Mouse (Mus musculus) embryonic facial prominence, embryonic 14.5 days (tissue): ENCODE measurements at regions not wholly inside any gene's neighbourhood (a gene's known extent, or its start where the extent isn't known, plus 50 kb on each side); places are given as distances from the start of the nearest gene placed in this dataset.
A peak's percentile ranks its signal among the peaks of the same experiment; 100 is the strongest.

Experiments
- ATAC-seq: fragments of 200-750 bp; cut with Nextera tagmentation; 2 replicates; pipeline ENCODE4 v1.8.0; 2017; ENCODE audit warnings: low read depth, moderate number of reproducible peaks, moderate TSS enrichment
- DNase-seq: peaks from one replicate; pipeline ENCODE4 v3.0.0-alpha.2; 2015; ENCODE audit warnings: low spot score
- H3K27ac ChIP-seq: fragments of 300-500 bp; sonication (generic); replicated peaks from 2 replicates; pipeline ENCODE4 v1.5.1; 2014; ENCODE audit warnings: low read depth, mild to moderate bottlenecking, low read length, moderate library complexity
- H3K27me3 ChIP-seq: fragments of 300-500 bp; sonication (generic); replicated peaks from 2 replicates; pipeline ENCODE4 v1.6.1; 2014; ENCODE audit warnings: low read length; ENCODE audit not compliant: control insufficient read depth, insufficient read depth
- H3K36me3 ChIP-seq: fragments of 300-500 bp; sonication (generic); 2 replicates; pipeline ENCODE4 v1.6.1; 2014; ENCODE audit warnings: low read length, mixed read lengths; ENCODE audit not compliant: control insufficient read depth, insufficient read depth
- H3K4me1 ChIP-seq: fragments of 300-500 bp; sonication (generic); 2 replicates; pipeline ENCODE4 v1.6.1; 2014; ENCODE audit warnings: antibody characterized with exemption, low read length; ENCODE audit not compliant: control insufficient read depth, insufficient read depth
- H3K4me2 ChIP-seq: fragments of 300-500 bp; sonication (generic); 2 replicates; pipeline ENCODE4 v1.6.1; 2014; ENCODE audit warnings: low read depth, mild to moderate bottlenecking, low read length, moderate library complexity, mixed read lengths
- H3K4me3 ChIP-seq: fragments of 300-500 bp; sonication (generic); 2 replicates; pipeline ENCODE4 v1.5.1; 2014; ENCODE audit warnings: low read depth, mild to moderate bottlenecking, low read length
- H3K9ac ChIP-seq: fragments of 300-500 bp; sonication (generic); 2 replicates; pipeline ENCODE4 v1.6.1; 2014; ENCODE audit warnings: low read depth, mild to moderate bottlenecking, low read length, moderate library complexity, mixed read lengths
- H3K9me3 ChIP-seq: fragments of 300-500 bp; sonication (generic); 2 replicates; pipeline ENCODE4 v1.6.1; 2016; ENCODE audit warnings: low read length; ENCODE audit not compliant: control insufficient read depth
- WGBS: fragments of 180-500 bp; shearing (Covaris S2); extraction: QIAGEN DNeasy Blood & Tissue Kit; methylation state at CpG from one replicate; pipeline ENCODE4 v1.1.7; 2014; 5-methylcytosine and 5-hydroxymethylcytosine counted together

GRCm38 (mm10) chr11:14769008-14769407, 169.9 kb downstream of the Pom121l12 start:
- ATAC-seq (peak; percentile 82), DNase-seq (peak; percentile 86)
- H3K36me3 ChIP-seq = no peaks in the 10 kb centered on the region
- no peak overlapping the region for H3K9ac ChIP-seq
- no peaks in the 10 kb centered on the region for H3K9me3 ChIP-seq
- H3K4me2 ChIP-seq = no peak overlapping the region
- 32% methylated on average over 1 of the region's 1 CpGs for WGBS
- H3K4me3 ChIP-seq = no peak overlapping the region
- no peaks in the 10 kb centered on the region for H3K4me1 ChIP-seq
- H3K27me3 ChIP-seq = no peaks in the 10 kb centered on the region
- H3K27ac ChIP-seq = no peak overlapping the region

GRCm38 (mm10) chr11:14769448-14770357, 170.6 kb downstream of the Pom121l12 start:
- ATAC-seq (0 out of 2 replicates have a peak, but pooled peaks have one; percentile 65), DNase-seq (peak; percentile 30)
- Histone ChIP-seq H3K27me3 (no peaks in the 10 kb centered on the region), H3K4me1 (no peaks in the 10 kb centered on the region), H3K9me3 (no peaks in the 10 kb centered on the region), H3K9ac (no peak overlapping the region), H3K36me3 (no peaks in the 10 kb centered on the region), H3K4me3 (no peak overlapping the region), H3K4me2 (no peak overlapping the region), H3K27ac (0 out of 2 replicates have a peak overlapping the region, but pooled peaks have one; percentile 10)
- 28% methylated on average over 9 of the region's 9 CpGs for WGBS

GRCm38 (mm10) chr11:14798314-14798713, 199.2 kb downstream of the Pom121l12 start:
- ATAC-seq (no peak), DNase-seq (no peak)
- Histone ChIP-seq H3K36me3 (no peaks in the 10 kb centered on the region), H3K27me3 (no peaks in the 10 kb centered on the region), H3K4me1 (no peaks in the 10 kb centered on the region), H3K4me3 (no peak overlapping the region), H3K4me2 (no peak overlapping the region), H3K9me3 (no peaks in the 10 kb centered on the region), H3K27ac (no peak overlapping the region), H3K9ac (no peak overlapping the region)
- WGBS = 39% methylated on average over 1 of the region's 1 CpGs

- 62% methylated on average over 3 of the region's 3 CpGs for WGBS
- Histone ChIP-seq H3K4me1 (no peaks in the 10 kb centered on the region), H3K9me3 (no peaks in the 10 kb centered on the region), H3K4me3 (no peak overlapping the region), H3K36me3 (no peaks in the 10 kb centered on the region), H3K27me3 (no peaks in the 10 kb centered on the region), H3K9ac (no peak overlapping the region), H3K4me2 (no peak overlapping the region), H3K27ac (no peak overlapping the region)
- ATAC-seq = no peak
- DNase-seq = no peak
These were observed 200.2 kb downstream of the Pom121l12 start for GRCm38 (mm10) chr11:14799227-14799626.

GRCm38 (mm10) chr11:14818936-14819335, 219.9 kb downstream of the Pom121l12 start:
- Histone ChIP-seq H3K27me3 (no peaks in the 10 kb centered on the region), H3K9ac (no peak overlapping the region), H3K36me3 (no peaks in the 10 kb centered on the region), H3K9me3 (no peaks in the 10 kb centered on the region), H3K27ac (no peak overlapping the region), H3K4me3 (no peak overlapping the region), H3K4me2 (no peak overlapping the region), H3K4me1 (no peaks in the 10 kb centered on the region)
- ATAC-seq = no peak
- 33% methylated on average over 2 of the region's 2 CpGs for WGBS
- peak; percentile 36 for DNase-seq
